Mouse (Mus musculus): ENCODE measurements around the gene Mt4. TPM values are rescaled to one million over a fixed set of nuclear protein-coding genes. Genes with fewer than 3 reads are reported as not detected.
"Not testable (repeated sequence)": the region's sequence is repeated elsewhere in the genome, so short reads cannot be mapped to it uniquely, and the experiment has no call there.

Gene Mt4
- polyA plus RNA-seq, 1 experiment from 2014 or later, result not detected

DNA sequence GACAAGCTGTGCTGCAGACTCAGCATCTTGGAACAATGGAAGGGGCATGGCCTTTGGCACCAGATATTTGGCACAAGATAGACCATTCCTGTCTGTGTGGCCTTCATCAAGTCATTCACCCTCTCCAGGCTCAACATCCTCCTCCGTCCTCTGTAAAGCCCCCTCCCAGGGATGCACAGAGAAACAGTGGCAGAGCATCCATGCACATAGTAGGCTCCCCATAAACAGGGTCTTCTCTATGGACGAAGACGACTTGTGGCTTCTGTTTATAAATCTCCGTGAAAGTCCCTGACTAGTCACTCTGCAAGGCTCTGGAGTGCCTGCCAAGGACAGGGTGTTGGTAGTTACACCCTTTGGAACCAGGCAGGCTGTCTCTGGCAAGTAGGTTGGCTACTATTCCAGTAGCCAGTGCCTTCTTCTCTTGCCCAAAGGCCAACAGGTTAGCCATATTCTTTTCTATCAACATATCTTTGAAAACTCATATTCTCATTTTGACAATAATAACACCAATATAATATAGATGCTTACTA, 3.3 kb downstream of the Mt4 start:
- H3K27me3 ChIP-seq, result no peaks in the 10 kb centered on the region
- no peak overlapping the region for H3K4me2 ChIP-seq
- H3K9ac ChIP-seq, result no peak overlapping the region
- no peak for ATAC-seq (ENCODE audit: low read depth)
- WGBS, result 87% methylated on average over 4 of the region's 4 CpGs
- H3K4me3 ChIP-seq, result no peak overlapping the region
- no peaks in the 10 kb centered on the region for H3K4me1 ChIP-seq (replicated peaks)
- no peaks in the 10 kb centered on the region for H3K36me3 ChIP-seq
- H3K27ac ChIP-seq (replicated peaks), result no peak overlapping the region
- no peaks in the 10 kb centered on the region for H3K9me3 ChIP-seq

DNA sequence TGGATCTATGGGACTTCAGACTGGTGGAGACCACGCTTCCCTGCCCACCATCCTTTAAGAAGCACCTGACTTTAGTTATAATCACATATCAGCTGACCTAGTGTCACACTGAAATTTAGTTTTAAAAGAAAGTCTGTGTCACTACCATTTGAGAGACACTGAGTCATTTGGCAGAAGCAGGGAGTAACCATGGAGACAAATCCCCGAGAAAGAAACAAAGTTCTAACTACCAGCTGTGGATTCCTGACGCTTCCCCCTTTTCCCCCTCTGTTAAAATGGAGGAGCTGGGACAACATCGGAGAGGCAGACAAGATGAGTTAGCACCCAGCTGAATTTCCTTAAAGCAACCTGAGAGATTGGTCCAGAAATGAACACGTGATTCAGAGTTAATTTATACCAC, 11.2 kb downstream of the Mt4 start:
- Histone ChIP-seq H3K36me3 (no peaks in the 10 kb centered on the region), H3K4me2 (no peak overlapping the region), H3K27me3 (peaks cover 10% of the 10 kb centered on the region), H3K4me3 (no peak overlapping the region), H3K9me3 (no peaks in the 10 kb centered on the region), H3K27ac (replicated peaks) (no peak overlapping the region), H3K4me1 (replicated peaks) (peaks cover 13% of the 10 kb centered on the region), H3K9ac (no peak overlapping the region)
- ATAC-seq (ENCODE audit: low read depth), result no peak
- 51% methylated on average over 5 of the region's 5 CpGs for WGBS

DNA sequence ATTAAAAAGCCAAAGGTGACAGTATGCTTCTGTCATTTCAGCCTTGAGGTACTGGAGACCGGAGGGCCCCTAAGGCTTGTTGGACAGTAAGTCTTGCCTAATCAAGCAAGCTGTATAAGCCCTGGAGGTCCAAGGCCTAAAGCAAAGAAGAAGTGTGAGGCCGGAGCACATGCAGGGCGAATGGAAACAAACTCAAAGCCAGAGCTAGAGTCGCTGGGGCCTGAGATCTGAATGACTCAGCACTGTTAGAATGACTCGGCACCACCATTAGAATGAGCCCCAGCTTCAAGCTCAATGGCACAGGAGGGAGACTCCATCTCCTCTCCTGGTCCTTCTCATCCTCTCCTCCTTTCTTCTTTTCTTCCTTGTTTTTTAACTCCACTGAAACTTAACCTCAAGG, 13.9 kb downstream of the Mt4 start:
- Histone ChIP-seq H3K4me1 (replicated peaks) (peaks cover 29% of the 10 kb centered on the region), H3K27ac (replicated peaks) (no peak overlapping the region), H3K36me3 (no peaks in the 10 kb centered on the region), H3K9me3 (no peaks in the 10 kb centered on the region), H3K4me2 (no peak overlapping the region), H3K4me3 (no peak overlapping the region), H3K9ac (no peak overlapping the region), H3K27me3 (peaks cover 18% of the 10 kb centered on the region)
- no peak for ATAC-seq (ENCODE audit: low read depth)
- 78% methylated on average over 5 of the region's 5 CpGs for WGBS

DNA sequence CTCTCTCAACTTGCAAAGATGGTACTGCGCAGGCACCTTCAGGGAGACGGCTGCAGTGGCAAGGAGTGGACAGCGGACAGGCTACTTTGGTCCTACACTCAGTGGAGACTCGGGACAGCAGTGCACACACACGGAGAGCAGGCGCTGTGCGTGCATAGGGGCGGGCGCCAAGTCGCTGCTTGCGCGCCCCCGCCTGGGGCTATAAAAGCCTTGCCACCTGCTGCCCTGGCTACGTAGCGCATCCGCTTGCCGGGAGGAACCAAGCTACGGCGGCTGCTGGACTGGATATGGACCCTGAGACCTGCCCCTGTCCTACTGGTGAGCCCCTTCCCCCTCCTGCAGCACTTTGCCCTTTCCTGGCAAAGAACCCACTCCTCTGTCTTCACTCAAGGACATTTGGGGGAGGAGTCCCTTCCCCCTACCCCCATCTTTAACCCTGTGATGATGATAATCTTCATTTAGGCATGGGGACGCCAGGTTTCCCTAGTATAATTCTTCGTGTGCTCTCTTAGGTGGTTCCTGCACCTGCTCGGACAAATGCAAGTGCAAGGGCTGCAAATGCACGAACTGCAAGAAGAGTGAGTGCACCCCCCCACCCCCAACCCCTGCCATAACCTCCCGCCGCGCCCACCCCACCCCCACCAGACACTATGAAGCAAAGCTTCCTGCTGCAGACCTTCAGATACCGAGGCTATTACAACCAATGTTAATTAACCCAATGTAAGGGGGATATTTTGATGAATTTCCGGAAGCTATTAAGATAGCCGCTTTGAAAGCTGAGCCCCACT, 15.7 kb downstream of the Mt4 start, which contains the start of gene Mt3:
TSS of gene Mt3 (plus strand) at position 95 of the 788 bp plus-strand sequence.
- H3K4me1 ChIP-seq (replicated peaks), result peaks cover 29% of the 10 kb centered on the region
- peak; percentile 89 for ATAC-seq (ENCODE audit: low read depth)
- no peaks in the 10 kb centered on the region for H3K9me3 ChIP-seq
- peak within 1 kb of the TSS; percentile 70 for H3K4me2 ChIP-seq
- peak within 1 kb of the TSS; percentile 55 for H3K27ac ChIP-seq (replicated peaks)
- H3K4me3 ChIP-seq, result peak within 1 kb of the TSS; percentile 45
- H3K27me3 ChIP-seq, result peaks cover 18% of the 10 kb centered on the region
- H3K36me3 ChIP-seq, result no peaks in the 10 kb centered on the region
- 2% methylated on average over 29 of the region's 29 CpGs for WGBS
- peak within 1 kb of the TSS; percentile 62 for H3K9ac ChIP-seq

DNA sequence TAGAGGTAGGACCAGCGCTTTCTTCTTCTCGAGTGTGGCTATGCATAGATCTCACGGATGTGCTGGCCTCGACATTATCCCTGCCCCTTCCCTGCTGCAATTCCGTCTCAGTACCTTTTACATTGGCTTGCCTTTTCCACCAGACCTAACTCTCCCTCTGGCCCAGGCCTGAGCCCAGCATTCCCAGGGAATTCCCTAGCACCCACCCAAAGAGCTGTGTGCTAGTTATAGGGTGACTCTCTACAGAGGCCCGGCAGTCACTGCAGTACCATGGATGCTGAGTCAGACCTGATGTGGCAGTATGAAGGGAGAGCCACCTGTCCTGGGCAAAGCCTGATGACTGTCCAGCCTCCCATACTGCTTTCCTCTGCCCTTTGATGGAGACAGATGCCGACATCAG, 16.5 kb downstream of the Mt4 start:
- Histone ChIP-seq H3K4me2 (peak overlapping the region; percentile 70), H3K4me3 (peak overlapping the region; percentile 45), H3K36me3 (no peaks in the 10 kb centered on the region), H3K27ac (replicated peaks) (peak overlapping the region; percentile 55), H3K9me3 (no peaks in the 10 kb centered on the region), H3K9ac (peak overlapping the region; percentile 62), H3K4me1 (replicated peaks) (peaks cover 29% of the 10 kb centered on the region), H3K27me3 (peaks cover 18% of the 10 kb centered on the region)
- no peak for ATAC-seq (ENCODE audit: low read depth)
- 26% methylated on average over 7 of the region's 7 CpGs for WGBS

DNA sequence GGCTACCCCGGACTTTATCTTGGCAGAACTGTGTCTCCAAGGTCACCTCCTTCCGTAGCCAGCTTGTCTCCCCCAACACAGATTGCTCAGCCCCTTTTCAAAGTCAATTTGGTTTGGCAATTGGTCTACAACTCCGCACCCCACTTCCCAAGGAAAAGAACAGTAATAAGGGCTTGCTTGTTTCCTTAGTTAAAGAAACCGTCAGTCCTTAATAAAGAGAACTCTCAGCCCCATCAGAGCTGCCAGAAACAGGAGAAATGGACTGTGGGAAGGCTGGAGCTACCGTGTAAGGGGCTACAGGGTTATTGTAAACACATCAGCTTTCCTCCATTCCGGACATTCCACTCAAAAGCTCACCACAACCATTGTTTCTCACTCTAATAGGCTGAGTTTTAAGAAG, 17.5 kb downstream of the Mt4 start:
- H3K4me2 ChIP-seq, result no peak overlapping the region
- no peak overlapping the region for H3K9ac ChIP-seq
- H3K4me1 ChIP-seq (replicated peaks), result peaks cover 29% of the 10 kb centered on the region
- no peak overlapping the region for H3K4me3 ChIP-seq
- H3K27ac ChIP-seq (replicated peaks), result peak overlapping the region; percentile 55; the same call in 1 of the 2 replicates
- ATAC-seq (ENCODE audit: low read depth), result peak; percentile 41
- 38% methylated on average over 6 of the region's 6 CpGs for WGBS
- H3K36me3 ChIP-seq, result no peaks in the 10 kb centered on the region
- H3K27me3 ChIP-seq, result peaks cover 18% of the 10 kb centered on the region
- H3K9me3 ChIP-seq, result no peaks in the 10 kb centered on the region

DNA sequence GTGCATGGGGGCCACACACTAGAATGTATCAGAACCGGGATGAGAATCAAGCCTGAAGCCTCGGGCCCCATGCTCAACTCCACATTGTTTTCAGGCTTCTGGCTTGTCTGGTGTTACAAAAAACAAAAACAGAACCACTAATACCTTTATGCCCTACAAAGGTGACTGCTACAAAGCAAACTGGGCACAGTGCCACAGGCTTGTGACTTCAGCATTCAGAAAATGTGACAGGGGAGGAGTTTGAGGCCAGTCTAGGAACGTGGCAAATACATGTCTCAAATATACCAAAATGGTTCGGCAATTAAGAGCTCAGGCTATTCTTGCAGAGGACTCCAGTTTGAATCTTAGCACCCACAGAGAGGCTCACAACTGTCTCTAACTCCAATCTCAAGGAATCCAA, 19.1 kb downstream of the Mt4 start:
- no peak overlapping the region for H3K9ac ChIP-seq
- 83% methylated on average over 4 of the region's 4 CpGs for WGBS
- no peak overlapping the region for H3K27ac ChIP-seq (replicated peaks)
- ATAC-seq (ENCODE audit: low read depth), result no peak
- H3K27me3 ChIP-seq, result peaks cover 14% of the 10 kb centered on the region
- H3K9me3 ChIP-seq, result no peaks in the 10 kb centered on the region
- H3K4me3 ChIP-seq, result no peak overlapping the region
- H3K36me3 ChIP-seq, result no peaks in the 10 kb centered on the region
- peaks cover 29% of the 10 kb centered on the region for H3K4me1 ChIP-seq (replicated peaks)
- H3K4me2 ChIP-seq, result no peak overlapping the region

DNA sequence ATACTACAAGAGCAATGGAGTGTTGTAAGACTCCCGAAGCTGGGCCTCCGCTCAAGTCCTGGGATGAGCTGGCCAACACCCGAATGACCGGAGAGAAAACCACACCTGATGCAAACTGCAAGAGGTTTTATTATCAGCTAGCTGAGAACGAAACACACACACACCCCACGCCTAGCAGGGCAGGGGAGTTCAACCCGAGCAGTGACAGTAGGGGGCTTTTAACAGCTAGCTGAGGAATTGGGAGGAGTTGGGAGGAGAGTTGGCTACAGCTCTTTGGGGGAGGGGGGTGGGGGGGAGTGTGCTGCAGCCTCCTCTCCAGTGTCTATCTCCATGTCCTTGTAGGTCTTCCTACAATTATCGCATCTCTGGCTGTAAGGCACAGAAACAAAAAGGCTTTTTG, 28.8 kb downstream of the Mt4 start:
- not testable (repeated sequence) for H3K4me1 ChIP-seq (replicated peaks); H3K4me2 ChIP-seq; H3K27ac ChIP-seq (replicated peaks); ATAC-seq (ENCODE audit: low read depth); H3K9me3 ChIP-seq; H3K4me3 ChIP-seq; H3K36me3 ChIP-seq; H3K9ac ChIP-seq
- WGBS, result 69% methylated on average over 8 of the region's 8 CpGs
- peaks cover 22% of the 10 kb centered on the region for H3K27me3 ChIP-seq

DNA sequence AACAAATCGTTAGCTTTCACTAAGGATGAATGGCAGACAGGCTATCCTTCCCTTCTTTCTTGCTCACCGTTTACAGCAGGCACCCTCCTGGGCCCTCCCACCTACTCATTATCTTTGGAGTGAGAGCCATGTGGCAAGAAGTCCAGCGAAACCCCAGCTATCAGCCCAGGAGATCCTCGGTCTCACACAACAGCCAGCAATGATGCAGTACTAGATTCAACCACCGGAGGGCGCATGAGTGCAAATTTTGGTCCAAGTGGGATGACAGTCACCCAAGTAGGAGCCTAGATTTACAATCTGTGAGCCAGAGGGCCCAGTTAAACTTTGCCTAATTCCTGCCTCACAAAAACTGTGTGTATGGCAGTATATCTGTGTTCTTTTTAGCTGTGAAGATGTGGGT, 30.2 kb downstream of the Mt4 start:
- Histone ChIP-seq H3K9me3 (no peaks in the 10 kb centered on the region), H3K36me3 (no peaks in the 10 kb centered on the region), H3K27me3 (peaks cover 37% of the 10 kb centered on the region), H3K9ac (no peak overlapping the region), H3K27ac (replicated peaks) (no peak overlapping the region), H3K4me2 (peak overlapping the region; percentile 15; the same call in 1 of the 2 replicates), H3K4me1 (replicated peaks) (peaks cover 8% of the 10 kb centered on the region), H3K4me3 (no peak overlapping the region)
- 2% methylated on average over 6 of the region's 6 CpGs for WGBS
- peak; percentile 17; the same call in 1 of the 2 replicates for ATAC-seq (ENCODE audit: low read depth)

DNA sequence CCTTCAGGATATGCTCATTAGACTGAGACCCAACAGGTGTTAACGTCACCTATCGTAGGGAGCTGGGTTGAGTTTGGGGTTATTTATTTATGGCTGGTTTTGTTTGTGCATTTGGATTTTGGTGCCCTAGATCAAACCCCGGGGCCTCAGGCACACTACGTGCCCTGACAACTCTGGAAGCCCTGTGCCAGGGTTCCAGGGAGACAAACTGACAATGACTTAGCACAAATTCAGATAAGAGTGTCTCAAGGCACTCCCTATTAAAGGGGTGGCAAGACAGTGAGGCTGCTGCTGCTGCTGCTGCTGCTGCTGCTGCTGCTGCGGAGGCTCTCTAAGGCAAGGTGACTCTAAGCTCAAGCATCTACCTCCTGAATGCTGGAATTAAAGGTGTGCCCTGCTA, 32.5 kb downstream of the Mt4 start:
- Histone ChIP-seq H3K4me3 (no peak overlapping the region), H3K27ac (replicated peaks) (no peak overlapping the region), H3K9ac (no peak overlapping the region), H3K4me2 (no peak overlapping the region), H3K4me1 (replicated peaks) (peaks cover 24% of the 10 kb centered on the region), H3K36me3 (no peaks in the 10 kb centered on the region), H3K27me3 (peaks cover 60% of the 10 kb centered on the region), H3K9me3 (no peaks in the 10 kb centered on the region)
- 84% methylated on average over 5 of the region's 5 CpGs for WGBS
- no peak for ATAC-seq (ENCODE audit: low read depth)

DNA sequence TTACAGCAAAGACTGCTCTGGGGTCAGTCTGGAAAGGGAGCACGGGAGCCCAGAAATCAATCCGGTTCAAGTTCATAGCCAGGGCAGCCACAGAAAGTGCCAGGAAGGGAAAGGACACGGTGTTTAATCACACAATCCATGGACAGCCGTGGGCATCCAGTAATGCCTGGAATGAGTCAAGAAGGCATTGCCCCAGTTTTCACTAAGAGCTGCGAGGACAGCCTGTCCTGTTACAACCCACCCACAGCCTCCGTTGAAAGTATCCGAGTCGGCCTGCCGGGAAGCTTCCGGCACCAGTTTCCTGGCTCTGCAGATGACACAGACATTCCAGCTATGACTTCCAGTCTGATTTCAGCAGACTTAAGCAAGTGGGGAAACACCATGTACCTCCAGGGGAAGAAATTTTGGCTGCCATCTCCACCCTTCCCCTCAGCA, 34.3 kb downstream of the Mt4 start:
- Histone ChIP-seq H3K9ac (peak overlapping the region; percentile 62; the same call in 1 of the 2 replicates), H3K36me3 (no peaks in the 10 kb centered on the region), H3K27ac (replicated peaks) (no peak overlapping the region), H3K27me3 (peaks cover 78% of the 10 kb centered on the region), H3K9me3 (no peaks in the 10 kb centered on the region), H3K4me3 (no peak overlapping the region), H3K4me1 (replicated peaks) (peaks cover 24% of the 10 kb centered on the region), H3K4me2 (peak overlapping the region; percentile 83)
- 40% methylated on average over 10 of the region's 10 CpGs for WGBS
- ATAC-seq (ENCODE audit: low read depth), result no peak

DNA sequence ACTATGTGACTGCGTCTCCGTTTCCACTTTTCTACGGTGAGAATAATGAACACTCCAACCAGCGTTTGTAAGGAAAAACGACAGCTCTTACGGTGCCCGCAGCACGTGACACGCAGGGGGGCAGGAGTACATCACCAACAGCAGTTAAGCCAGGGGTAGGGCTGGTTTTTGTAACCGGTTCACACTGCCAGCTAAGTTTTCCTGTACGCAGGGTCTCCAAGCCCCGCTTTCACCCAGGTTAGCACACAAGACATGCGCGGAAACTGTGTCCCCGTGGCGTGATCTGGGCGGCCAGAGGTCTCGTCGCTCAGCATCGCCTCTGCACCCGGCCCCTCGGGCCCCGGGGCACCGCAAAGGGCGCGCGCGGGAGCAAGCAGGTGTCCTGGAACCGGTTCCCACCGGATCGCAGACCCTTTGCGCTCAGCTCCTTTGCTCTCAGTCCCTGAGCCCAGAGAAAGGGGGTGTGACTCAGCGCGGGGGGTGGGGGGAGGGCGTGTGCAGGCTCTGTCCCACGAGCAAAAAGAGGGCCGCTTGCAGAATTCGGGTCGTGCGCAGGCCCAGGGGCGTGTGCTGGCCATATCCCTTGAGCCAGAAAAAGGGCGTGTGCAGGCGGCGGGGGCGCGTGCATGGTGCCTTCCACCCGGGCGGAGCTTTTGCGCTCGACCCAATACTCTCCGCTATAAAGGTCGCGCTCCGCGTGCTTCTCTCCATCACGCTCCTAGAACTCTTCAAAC, 35.2 kb downstream of the Mt4 start, which contains the start of gene Mt2:
TSS of gene Mt2 (plus strand) at position 590 of the 734 bp plus-strand sequence.
- H3K27ac ChIP-seq (replicated peaks), result no peak within 1 kb of the TSS
- peaks cover 87% of the 10 kb centered on the region for H3K27me3 ChIP-seq
- under 1% methylated on average over 56 of the region's 56 CpGs for WGBS

More for the DNA sequence above, 35.2 kb downstream of the Mt4 start, which contains the start of gene Mt2:
- no peaks in the 10 kb centered on the region for H3K36me3 ChIP-seq
- ATAC-seq (ENCODE audit: low read depth), result peak; percentile 71; the same call in 1 of the 2 replicates
- peak within 1 kb of the TSS; percentile 41 for H3K4me3 ChIP-seq
- peaks cover 24% of the 10 kb centered on the region for H3K4me1 ChIP-seq (replicated peaks)
- H3K9me3 ChIP-seq, result no peaks in the 10 kb centered on the region
- peak within 1 kb of the TSS; percentile 83 for H3K4me2 ChIP-seq
- H3K9ac ChIP-seq, result peak within 1 kb of the TSS; percentile 62

Measured in neural tube, embryonic 13.5 days (tissue).